Mouse (Mus musculus) neural tube, embryonic 11.5 days (tissue): Measurements from ENCODE around the gene Traf3ip3. TPM values are rescaled to one million over a fixed set of nuclear protein-coding genes. Genes with fewer than 3 reads are reported as not detected.

Experiments used
- ATAC-seq: fragments of 200-750 bp; cut with Nextera tagmentation; 2 replicates; pipeline ENCODE4 v1.8.0; 2017; ENCODE audit warnings: moderate number of reproducible peaks, mild to moderate bottlenecking, moderate TSS enrichment, moderate library complexity; ENCODE audit not compliant: insufficient read depth, low FRiP score, low TSS enrichment
- DNase-seq: peaks from one replicate; pipeline ENCODE4 v3.0.0-alpha.2; 2015; ENCODE audit warnings: low spot score
- H3K27ac ChIP-seq: fragments of 300-500 bp; sonication (generic); 2 replicates; pipeline ENCODE4 v1.5.1; 2014; ENCODE audit warnings: low read depth, mild to moderate bottlenecking, low read length
- H3K27me3 ChIP-seq: fragments of 300-500 bp; sonication (generic); 2 replicates; pipeline ENCODE4 v1.6.1; 2014; ENCODE audit warnings: mild to moderate bottlenecking, low read length, mixed read lengths; ENCODE audit not compliant: control insufficient read depth, insufficient read depth
- H3K36me3 ChIP-seq: fragments of 300-500 bp; sonication (generic); 2 replicates; pipeline ENCODE4 v1.6.1; 2014; ENCODE audit warnings: mild to moderate bottlenecking, low read length, moderate library complexity, mixed read lengths; ENCODE audit not compliant: control insufficient read depth, insufficient read depth
- H3K4me1 ChIP-seq: fragments of 300-500 bp; sonication (generic); 2 replicates; pipeline ENCODE4 v1.6.1; 2014; ENCODE audit warnings: low read length, mixed read lengths; ENCODE audit not compliant: control insufficient read depth, insufficient read depth
- H3K4me2 ChIP-seq: fragments of 300-500 bp; sonication (generic); 2 replicates; pipeline ENCODE4 v1.6.1; 2014; ENCODE audit warnings: low read depth, mild to moderate bottlenecking, moderate library complexity
- H3K4me3 ChIP-seq: fragments of 300-500 bp; sonication (generic); 2 replicates; pipeline ENCODE4 v1.5.1; 2014; ENCODE audit warnings: low read depth, low read length
- H3K9ac ChIP-seq: fragments of 300-500 bp; sonication (generic); 2 replicates; pipeline ENCODE4 v1.6.1; 2014; ENCODE audit warnings: mild to moderate bottlenecking, low read length
- H3K9me3 ChIP-seq: fragments of 300-500 bp; sonication (generic); 2 replicates; pipeline ENCODE4 v1.6.1; 2016; ENCODE audit warnings: low read length; ENCODE audit not compliant: control insufficient read depth
- WGBS: fragments of 180-500 bp; shearing (Covaris S2); extraction: QIAGEN DNeasy Blood & Tissue Kit; methylation state at CpG from one replicate; pipeline ENCODE4 v1.1.7; 2014; 5-methylcytosine and 5-hydroxymethylcytosine counted together
- polyA plus RNA-seq: library from polyadenylated mRNA; unstranded; fragments of >200 nt; fragmentation: Nextera tagmentation; extraction: Ambion mirVana; gene quantifications from 2 replicates; pipeline ENCODE4 v1.2.1, GENCODE M21; 2014

Gene Traf3ip3
- polyA plus RNA-seq, 1 experiment from 2014 or later: 2.6 TPM

- no peak for ATAC-seq
- Histone ChIP-seq H3K4me3 (no peak overlapping the region), H3K36me3 (no peaks in the 10 kb centered on the region), H3K9ac (no peak overlapping the region), H3K27me3 (no peaks in the 10 kb centered on the region), H3K4me1 (0 out of 2 replicates have a peak, but pooled peaks cover 2% of the 10 kb centered on the region), H3K4me2 (no peak overlapping the region), H3K9me3 (no peaks in the 10 kb centered on the region), H3K27ac (no peak overlapping the region)
- 70% methylated on average over 5 of the region's 5 CpGs for WGBS
- no peak for DNase-seq
Observed at GRCm38 (mm10) chr1:193220408-193220807, 18.9 kb upstream of the Traf3ip3 start.

GRCm38 (mm10) chr1:193216000-193216399 is 14.5 kb upstream of the Traf3ip3 start:
- H3K27me3 ChIP-seq: no peaks in the 10 kb centered on the region
- DNase-seq: no peak
- H3K9me3 ChIP-seq: no peaks in the 10 kb centered on the region
- 80% methylated on average over 3 of the region's 3 CpGs for WGBS
- H3K36me3 ChIP-seq: no peaks in the 10 kb centered on the region
- H3K4me3 ChIP-seq: no peak overlapping the region
- ATAC-seq: no peak
- no peak overlapping the region for H3K4me2 ChIP-seq
- H3K27ac ChIP-seq: no peak overlapping the region
- no peaks in the 10 kb centered on the region for H3K4me1 ChIP-seq
- H3K9ac ChIP-seq: no peak overlapping the region

- WGBS: 88% methylated on average over 5 of the region's 5 CpGs
- H3K36me3 ChIP-seq: no peaks in the 10 kb centered on the region
Observed at GRCm38 (mm10) chr1:193214053-193214452, 12.6 kb upstream of the Traf3ip3 start.

GRCm38 (mm10) chr1:193211371-193211770 is 9.9 kb upstream of the Traf3ip3 start:
- Histone ChIP-seq H3K27ac (no peak overlapping the region), H3K4me2 (no peak overlapping the region), H3K27me3 (no peaks in the 10 kb centered on the region), H3K9me3 (no peaks in the 10 kb centered on the region), H3K4me3 (no peak overlapping the region), H3K9ac (no peak overlapping the region), H3K36me3 (no peaks in the 10 kb centered on the region), H3K4me1 (no peaks in the 10 kb centered on the region)
- no peak for DNase-seq
- no peak for ATAC-seq
- WGBS: 81% methylated on average over 5 of the region's 5 CpGs

More at GRCm38 (mm10) chr1:193214053-193214452, 12.6 kb upstream of the Traf3ip3 start:
- H3K9ac ChIP-seq: no peak overlapping the region
- H3K4me1 ChIP-seq: no peaks in the 10 kb centered on the region
- no peak overlapping the region for H3K4me3 ChIP-seq
- ATAC-seq (no peak), DNase-seq (no peak)
- no peak overlapping the region for H3K27ac ChIP-seq
- no peaks in the 10 kb centered on the region for H3K27me3 ChIP-seq
- H3K9me3 ChIP-seq: no peaks in the 10 kb centered on the region
- no peak overlapping the region for H3K4me2 ChIP-seq

GRCm38 (mm10) chr1:193208178-193208577 is 6.7 kb upstream of the Traf3ip3 start:
- H3K27ac ChIP-seq: no peak overlapping the region
- DNase-seq: peak; percentile 36
- WGBS: 35% methylated on average over 2 of the region's 2 CpGs
- no peak overlapping the region for H3K4me3 ChIP-seq
- H3K4me1 ChIP-seq: no peaks in the 10 kb centered on the region
- no peak overlapping the region for H3K9ac ChIP-seq
- no peaks in the 10 kb centered on the region for H3K36me3 ChIP-seq
- ATAC-seq: no peak
- no peak overlapping the region for H3K4me2 ChIP-seq
- no peaks in the 10 kb centered on the region for H3K27me3 ChIP-seq
- no peaks in the 10 kb centered on the region for H3K9me3 ChIP-seq

- no peak for DNase-seq
- H3K27me3 ChIP-seq: no peaks in the 10 kb centered on the region
- 92% methylated on average over 3 of the region's 3 CpGs for WGBS
- H3K4me1 ChIP-seq: no peaks in the 10 kb centered on the region
- no peak within 1 kb of the TSS for H3K9ac ChIP-seq
- H3K9me3 ChIP-seq: no peaks in the 10 kb centered on the region
- H3K4me3 ChIP-seq: no peak within 1 kb of the TSS
- ATAC-seq: no peak
- H3K4me2 ChIP-seq: no peak within 1 kb of the TSS
- no peak within 1 kb of the TSS for H3K27ac ChIP-seq
- H3K36me3 ChIP-seq: no peaks in the 10 kb centered on the region
Observed at GRCm38 (mm10) chr1:193207503-193207902, 6.0 kb upstream of the Traf3ip3 start, which contains the start of gene Lamb3. Gene Lamb3, plus strand, starts transcription at chr1:193207699.

- no peak overlapping the region for H3K4me3 ChIP-seq
- no peaks in the 10 kb centered on the region for H3K4me1 ChIP-seq
- 97% methylated on average over 2 of the region's 2 CpGs for WGBS
- H3K9ac ChIP-seq: no peak overlapping the region
- no peak for ATAC-seq
- no peak overlapping the region for H3K27ac ChIP-seq
- DNase-seq: no peak
- H3K4me2 ChIP-seq: no peak overlapping the region
- H3K27me3 ChIP-seq: no peaks in the 10 kb centered on the region
- no peaks in the 10 kb centered on the region for H3K9me3 ChIP-seq
- no peaks in the 10 kb centered on the region for H3K36me3 ChIP-seq
Observed at GRCm38 (mm10) chr1:193205431-193205830, 3.9 kb upstream of the Traf3ip3 start.

GRCm38 (mm10) chr1:193203821-193204220 is 2.3 kb upstream of the Traf3ip3 start:
- Histone ChIP-seq H3K4me2 (no peak overlapping the region), H3K27me3 (no peaks in the 10 kb centered on the region), H3K4me3 (no peak overlapping the region), H3K9ac (no peak overlapping the region), H3K9me3 (no peaks in the 10 kb centered on the region), H3K36me3 (no peaks in the 10 kb centered on the region), H3K27ac (no peak overlapping the region), H3K4me1 (no peaks in the 10 kb centered on the region)
- no peak for ATAC-seq
- 84% methylated on average over 2 of the region's 2 CpGs for WGBS
- DNase-seq: no peak

GRCm38 (mm10) chr1:193200640-193201382 is 692 bp downstream of the Traf3ip3 start:
- no peak overlapping the region for H3K4me3 ChIP-seq
- no peaks in the 10 kb centered on the region for H3K36me3 ChIP-seq
- 89% methylated on average over 8 of the region's 8 CpGs for WGBS
- no peaks in the 10 kb centered on the region for H3K27me3 ChIP-seq
- H3K9me3 ChIP-seq: no peaks in the 10 kb centered on the region
- H3K4me1 ChIP-seq: no peaks in the 10 kb centered on the region
- no peak overlapping the region for H3K4me2 ChIP-seq
- ATAC-seq (no peak), DNase-seq (no peak)
- H3K9ac ChIP-seq: no peak overlapping the region
- H3K27ac ChIP-seq: no peak overlapping the region
